Mouse (Mus musculus): ENCODE data around the gene Rbpjl.

The Rbpjl gene

GRCm38 (mm10) chr2:164430697-164431096, 27.8 kb downstream of the Rbpjl start:
- no peak for DNase-seq

- DNase-seq: no peak
These were observed 28.9 kb downstream of the Rbpjl start for GRCm38 (mm10) chr2:164431676-164432465.

GRCm38 (mm10) chr2:164432541-164433191, 29.7 kb downstream of the Rbpjl start:
- no peak for DNase-seq

GRCm38 (mm10) chr2:164433278-164433895, 30.4 kb downstream of the Rbpjl start:
- no peak for DNase-seq

GRCm38 (mm10) chr2:164434681-164435080, 31.7 kb downstream of the Rbpjl start:
- no peak for DNase-seq

GRCm38 (mm10) chr2:164435216-164436090, 32.5 kb downstream of the Rbpjl start:
- DNase-seq: no peak

GRCm38 (mm10) chr2:164436215-164436913, 33.4 kb downstream of the Rbpjl start:
- peak in 1 of 2 experiments; percentile 28 for DNase-seq

GRCm38 (mm10) chr2:164436961-164437360, 34.0 kb downstream of the Rbpjl start:
- peak in 1 of 2 experiments; percentile 16 for DNase-seq

GRCm38 (mm10) chr2:164437710-164438109, 34.8 kb downstream of the Rbpjl start:
- no peak for DNase-seq

GRCm38 (mm10) chr2:164438257-164438656, 35.3 kb downstream of the Rbpjl start:
- DNase-seq: no peak

GRCm38 (mm10) chr2:164439001-164439421, 36.1 kb downstream of the Rbpjl start:
- peak; percentile 22 to 28 for DNase-seq

- no peak for DNase-seq
These were observed 37.4 kb downstream of the Rbpjl start for GRCm38 (mm10) chr2:164440314-164440713.

- no peak for DNase-seq
These were observed 38.2 kb downstream of the Rbpjl start for GRCm38 (mm10) chr2:164441155-164441554.

GRCm38 (mm10) chr2:164441731-164442130, 38.8 kb downstream of the Rbpjl start:
- DNase-seq: no peak

- no peak for DNase-seq
These were observed 39.5 kb downstream of the Rbpjl start for GRCm38 (mm10) chr2:164442315-164443050.

GRCm38 (mm10) chr2:164443051-164443437, 40.1 kb downstream of the Rbpjl start:
- peak; percentile 29 to 38 for DNase-seq

- no peak for DNase-seq
These were observed 40.6 kb downstream of the Rbpjl start, which contains the start of gene Sdc4 for GRCm38 (mm10) chr2:164443460-164444000. Sdc4 (minus strand) TSS chr2:164443887.

- DNase-seq: no peak
These were observed 41.8 kb downstream of the Rbpjl start for GRCm38 (mm10) chr2:164444701-164445100.

- DNase-seq: no peak
These were observed 42.6 kb downstream of the Rbpjl start for GRCm38 (mm10) chr2:164445399-164446085.

GRCm38 (mm10) chr2:164446086-164446469, 43.1 kb downstream of the Rbpjl start:
- no peak for DNase-seq

Data from cerebellum, adult 18-20 months (tissue).